Mouse (Mus musculus): ENCODE measurements at regions not wholly inside any gene's neighbourhood (a gene's known extent, or its start where the extent isn't known, plus 50 kb on each side); places are given as distances from the start of the nearest gene placed in this dataset.

DNA sequence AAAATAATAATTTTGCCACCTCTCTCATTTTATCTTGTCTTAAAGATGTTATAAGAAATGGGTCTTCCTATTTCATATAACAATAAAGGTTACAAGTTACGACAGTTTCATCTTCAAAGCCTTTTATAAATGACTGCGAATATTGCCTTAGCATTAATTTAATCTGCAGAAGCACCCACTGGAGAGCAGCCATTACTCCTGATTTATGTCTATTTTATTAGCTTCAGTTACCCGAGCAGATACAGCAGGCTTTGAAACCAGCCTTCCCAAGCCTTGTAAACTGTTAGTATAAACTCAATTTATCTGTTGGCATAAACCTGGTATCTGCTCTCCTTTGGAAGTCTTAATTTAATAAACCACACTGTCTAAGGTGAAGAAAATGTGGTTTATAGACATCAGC is 2851.6 kb upstream of the Gm6569 start:
- H3ac ChIP-seq (ENCODE audit: control insufficient read depth, insufficient read length): no peak overlapping the region

DNA sequence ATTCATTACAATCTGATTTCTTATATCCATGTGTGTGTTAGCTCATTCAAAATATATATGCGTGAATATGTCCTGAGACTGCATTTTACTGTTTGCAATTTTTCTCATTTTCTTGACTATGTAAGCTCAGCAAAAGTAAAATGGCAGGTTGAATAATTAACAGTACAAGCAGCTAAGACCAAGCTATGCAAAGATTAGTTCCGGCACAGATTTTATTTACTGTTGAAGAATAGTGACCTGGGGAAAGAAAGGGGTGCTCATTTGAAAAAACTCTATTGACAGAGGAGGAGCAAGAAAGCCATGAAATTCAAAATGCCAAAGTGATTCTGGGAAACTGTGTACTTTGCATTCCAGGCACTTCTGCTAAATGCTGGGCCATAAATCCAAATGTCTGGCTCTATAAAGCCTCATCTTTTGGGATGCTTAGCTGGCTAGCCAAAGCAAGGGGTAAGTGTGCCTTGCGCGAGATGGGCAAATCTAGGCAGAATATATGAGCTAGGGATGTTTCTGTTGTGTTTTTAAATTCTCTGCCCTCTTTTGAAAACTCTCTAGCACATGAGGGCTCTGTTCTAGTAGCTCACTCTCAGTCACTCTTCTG is 2846.3 kb upstream of the Gm6569 start:
- Histone ChIP-seq H3K4me3 (no peak overlapping the region), H3K79me2 (ENCODE audit: control insufficient read depth, insufficient read depth) (no peaks in the 10 kb centered on the region)

More for the DNA sequence above, 2851.6 kb upstream of the Gm6569 start:
- TF ChIP-seq MYOD1 (IDR thresholded peaks at IDR 0.05; ENCODE audit: control insufficient read depth in 1 of 3, insufficient read length in 2 of 3, low read depth in 2 of 3): no peak
- TF ChIP-seq CEBPB (IDR thresholded peaks at IDR 0.05; ENCODE audit: insufficient read depth, poor library complexity, severe bottlenecking): no peak
- no peak for TF ChIP-seq MAX (IDR thresholded peaks at IDR 0.05; ENCODE audit: low read depth)
- TF ChIP-seq USF1 (IDR thresholded peaks at IDR 0.05; ENCODE audit: low read depth): no peak
- TF ChIP-seq TCF3 (IDR thresholded peaks at IDR 0.05; ENCODE audit: insufficient read length, low read depth): no peak
- TF ChIP-seq SRF (IDR thresholded peaks at IDR 0.05; ENCODE audit: control insufficient read depth, insufficient read length, low read depth): no peak
- TF ChIP-seq POLR2AphosphoS2 (IDR thresholded peaks at IDR 0.05; ENCODE audit: insufficient read length, low read depth): no peak
- no peak for TF ChIP-seq TCF12 (IDR thresholded peaks at IDR 0.05; ENCODE audit: insufficient read depth, poor library complexity, severe bottlenecking)
- TF ChIP-seq E2F4 (IDR thresholded peaks at IDR 0.05; ENCODE audit: insufficient read depth): no peak
- no peak for TF ChIP-seq REST (IDR thresholded peaks at IDR 0.05; ENCODE audit: insufficient read depth, insufficient read length)
- no peak for TF ChIP-seq POLR2A (IDR thresholded peaks at IDR 0.05; ENCODE audit: insufficient read length, low read depth)
- no peak for TF ChIP-seq MYOG (IDR thresholded peaks at IDR 0.05; ENCODE audit: control insufficient read depth in 1 of 3, insufficient read depth in 1 of 3, insufficient read length in 2 of 3, low read depth in 2 of 3)
- no peaks in the 10 kb centered on the region for H3K27me3 ChIP-seq (ENCODE audit: control insufficient read depth, insufficient read depth, insufficient read length)
- no peaks in the 10 kb centered on the region for H3K36me3 ChIP-seq (ENCODE audit: control insufficient read depth, insufficient read depth)
- no peaks in the 10 kb centered on the region for H3K79me2 ChIP-seq (ENCODE audit: control insufficient read depth, insufficient read depth)
- H3K4me3 ChIP-seq: no peak overlapping the region
- no peak overlapping the region for H3K4me2 ChIP-seq (ENCODE audit: low read depth)

DNA sequence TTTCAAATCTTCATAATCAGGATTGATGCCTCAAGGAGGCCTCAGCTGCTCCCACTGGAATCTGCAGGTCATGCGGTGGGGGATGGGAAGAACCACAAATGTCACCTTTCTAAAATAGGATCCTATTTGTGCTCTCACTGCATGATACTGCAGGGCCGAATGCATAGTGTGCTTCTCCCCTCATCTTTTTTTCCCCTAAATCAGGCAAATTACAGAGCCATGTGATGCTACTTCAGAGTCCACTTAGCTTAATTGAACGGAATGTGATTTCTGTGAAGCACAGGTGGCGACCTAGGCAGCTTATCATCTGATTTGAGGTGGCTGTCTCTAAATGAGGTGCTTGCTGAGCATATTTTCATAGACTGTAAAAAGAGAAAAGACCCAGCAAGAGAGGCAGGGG is 2841.0 kb upstream of the Gm6569 start:
- H3K27me3 ChIP-seq (ENCODE audit: control insufficient read depth, insufficient read depth, insufficient read length): no peaks in the 10 kb centered on the region
- no peak overlapping the region for H3K4me2 ChIP-seq (ENCODE audit: low read depth)
- H3K79me2 ChIP-seq (ENCODE audit: control insufficient read depth, insufficient read depth): no peaks in the 10 kb centered on the region
- no peak overlapping the region for H3ac ChIP-seq (ENCODE audit: control insufficient read depth, insufficient read length)
- TF ChIP-seq SRF (IDR thresholded peaks at IDR 0.05; ENCODE audit: control insufficient read depth, insufficient read length, low read depth) (no peak), TCF12 (IDR thresholded peaks at IDR 0.05; ENCODE audit: insufficient read depth, poor library complexity, severe bottlenecking) (no peak), REST (IDR thresholded peaks at IDR 0.05; ENCODE audit: insufficient read depth, insufficient read length) (no peak), TCF3 (IDR thresholded peaks at IDR 0.05; ENCODE audit: insufficient read length, low read depth) (no peak), POLR2A (IDR thresholded peaks at IDR 0.05; ENCODE audit: insufficient read length, low read depth) (no peak), MAX (IDR thresholded peaks at IDR 0.05; ENCODE audit: low read depth) (no peak), POLR2AphosphoS2 (IDR thresholded peaks at IDR 0.05; ENCODE audit: insufficient read length, low read depth) (no peak), E2F4 (IDR thresholded peaks at IDR 0.05; ENCODE audit: insufficient read depth) (no peak), USF1 (IDR thresholded peaks at IDR 0.05; ENCODE audit: low read depth) (no peak), CEBPB (IDR thresholded peaks at IDR 0.05; ENCODE audit: insufficient read depth, poor library complexity, severe bottlenecking) (no peak), MYOD1 (IDR thresholded peaks at IDR 0.05; ENCODE audit: control insufficient read depth in 1 of 3, insufficient read length in 2 of 3, low read depth in 2 of 3) (no peak), MYOG (IDR thresholded peaks at IDR 0.05; ENCODE audit: control insufficient read depth in 1 of 3, insufficient read depth in 1 of 3, insufficient read length in 2 of 3, low read depth in 2 of 3) (no peak)
- no peaks in the 10 kb centered on the region for H3K36me3 ChIP-seq (ENCODE audit: control insufficient read depth, insufficient read depth)
- H3K4me3 ChIP-seq: no peak overlapping the region

More for the DNA sequence above, 2846.3 kb upstream of the Gm6569 start:
- H3K36me3 ChIP-seq (ENCODE audit: control insufficient read depth, insufficient read depth): no peaks in the 10 kb centered on the region
- no peaks in the 10 kb centered on the region for H3K27me3 ChIP-seq (ENCODE audit: control insufficient read depth, insufficient read depth, insufficient read length)
- TF ChIP-seq POLR2AphosphoS2 (IDR thresholded peaks at IDR 0.05; ENCODE audit: insufficient read length, low read depth): no peak
- TF ChIP-seq POLR2A (IDR thresholded peaks at IDR 0.05; ENCODE audit: insufficient read length, low read depth): no peak
- TF ChIP-seq CEBPB (IDR thresholded peaks at IDR 0.05; ENCODE audit: insufficient read depth, poor library complexity, severe bottlenecking): no peak
- TF ChIP-seq USF1 (IDR thresholded peaks at IDR 0.05; ENCODE audit: low read depth): no peak
- TF ChIP-seq TCF3 (IDR thresholded peaks at IDR 0.05; ENCODE audit: insufficient read length, low read depth): no peak
- no peak for TF ChIP-seq SRF (IDR thresholded peaks at IDR 0.05; ENCODE audit: control insufficient read depth, insufficient read length, low read depth)
- no peak for TF ChIP-seq E2F4 (IDR thresholded peaks at IDR 0.05; ENCODE audit: insufficient read depth)
- TF ChIP-seq REST (IDR thresholded peaks at IDR 0.05; ENCODE audit: insufficient read depth, insufficient read length): no peak
- TF ChIP-seq MYOD1 (IDR thresholded peaks at IDR 0.05; ENCODE audit: control insufficient read depth in 1 of 3, insufficient read length in 2 of 3, low read depth in 2 of 3): no peak
- TF ChIP-seq TCF12 (IDR thresholded peaks at IDR 0.05; ENCODE audit: insufficient read depth, poor library complexity, severe bottlenecking): no peak
- TF ChIP-seq MAX (IDR thresholded peaks at IDR 0.05; ENCODE audit: low read depth): no peak
- no peak overlapping the region for H3K4me2 ChIP-seq (ENCODE audit: low read depth)
- no peak overlapping the region for H3ac ChIP-seq (ENCODE audit: control insufficient read depth, insufficient read length)

DNA sequence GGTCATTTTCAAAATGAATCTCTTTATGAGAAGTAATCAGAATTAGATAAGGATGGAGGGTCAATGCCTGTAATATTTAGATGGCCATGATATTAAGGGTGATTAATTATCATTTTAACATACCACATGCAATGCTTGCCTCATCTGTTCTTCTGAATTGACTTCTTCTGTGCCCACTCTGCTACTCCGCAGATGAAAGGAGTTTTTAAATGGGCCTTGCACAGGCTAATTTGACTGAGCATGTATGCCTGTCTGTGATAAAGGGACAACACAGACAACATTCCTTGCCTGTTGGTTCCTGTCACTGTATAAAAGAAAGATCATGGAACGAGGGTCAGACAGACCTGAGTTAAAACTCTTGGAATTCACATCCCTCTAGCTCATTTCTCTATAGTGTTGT is 2824.0 kb upstream of the Gm6569 start:
- no peak overlapping the region for H3ac ChIP-seq (ENCODE audit: control insufficient read depth, insufficient read length)
- no peak for TF ChIP-seq POLR2AphosphoS2 (IDR thresholded peaks at IDR 0.05; ENCODE audit: insufficient read length, low read depth)
- no peak for TF ChIP-seq POLR2A (IDR thresholded peaks at IDR 0.05; ENCODE audit: insufficient read length, low read depth)
- TF ChIP-seq TCF12 (IDR thresholded peaks at IDR 0.05; ENCODE audit: insufficient read depth, poor library complexity, severe bottlenecking): no peak
- no peak for TF ChIP-seq CEBPB (IDR thresholded peaks at IDR 0.05; ENCODE audit: insufficient read depth, poor library complexity, severe bottlenecking)
- no peak for TF ChIP-seq TCF3 (IDR thresholded peaks at IDR 0.05; ENCODE audit: insufficient read length, low read depth)
- no peak for TF ChIP-seq MYOG (IDR thresholded peaks at IDR 0.05; ENCODE audit: control insufficient read depth in 1 of 3, insufficient read depth in 1 of 3, insufficient read length in 2 of 3, low read depth in 2 of 3)
- TF ChIP-seq REST (IDR thresholded peaks at IDR 0.05; ENCODE audit: insufficient read depth, insufficient read length): no peak
- TF ChIP-seq SRF (IDR thresholded peaks at IDR 0.05; ENCODE audit: control insufficient read depth, insufficient read length, low read depth): no peak
- TF ChIP-seq USF1 (IDR thresholded peaks at IDR 0.05; ENCODE audit: low read depth): no peak
- TF ChIP-seq MYOD1 (IDR thresholded peaks at IDR 0.05; ENCODE audit: control insufficient read depth in 1 of 3, insufficient read length in 2 of 3, low read depth in 2 of 3): no peak
- no peak for TF ChIP-seq MAX (IDR thresholded peaks at IDR 0.05; ENCODE audit: low read depth)
- TF ChIP-seq E2F4 (IDR thresholded peaks at IDR 0.05; ENCODE audit: insufficient read depth): no peak
- H3K27me3 ChIP-seq (ENCODE audit: control insufficient read depth, insufficient read depth, insufficient read length): no peaks in the 10 kb centered on the region
- no peak overlapping the region for H3K4me3 ChIP-seq
- no peaks in the 10 kb centered on the region for H3K79me2 ChIP-seq (ENCODE audit: control insufficient read depth, insufficient read depth)
- H3K4me2 ChIP-seq (ENCODE audit: low read depth): no peak overlapping the region
- no peaks in the 10 kb centered on the region for H3K36me3 ChIP-seq (ENCODE audit: control insufficient read depth, insufficient read depth)
